Mouse (Mus musculus) intestine, embryonic 15.5 days (tissue): ENCODE data around the gene C1qtnf6. TPM values are rescaled to one million over a fixed set of nuclear protein-coding genes. Genes with fewer than 3 reads are reported as not detected.

Experiments
- ATAC-seq: fragments of 200-750 bp; cut with Nextera tagmentation; 2 replicates; pipeline ENCODE4 v1.8.0; 2017; ENCODE audit warnings: moderate TSS enrichment, moderate library complexity
- H3K27ac ChIP-seq: fragments of 300-500 bp; sonication (generic); 2 replicates; pipeline ENCODE4 v1.5.1; 2015; ENCODE audit warnings: mild to moderate bottlenecking, inconsistent platforms
- H3K27me3 ChIP-seq: fragments of 300-500 bp; sonication (generic); replicated peaks from 2 replicates; pipeline ENCODE4 v1.6.1; 2015; ENCODE audit warnings: inconsistent platforms
- H3K36me3 ChIP-seq: fragments of 300-500 bp; sonication (generic); 2 replicates; pipeline ENCODE4 v1.6.1; 2015; ENCODE audit warnings: inconsistent platforms
- H3K4me1 ChIP-seq: fragments of 300-500 bp; sonication (generic); replicated peaks from 2 replicates; pipeline ENCODE4 v1.6.1; 2015; ENCODE audit warnings: inconsistent platforms
- H3K4me2 ChIP-seq: fragments of 300-500 bp; sonication (generic); replicated peaks from 2 replicates; pipeline ENCODE4 v1.6.1; 2015; ENCODE audit warnings: mild to moderate bottlenecking, inconsistent platforms
- H3K4me3 ChIP-seq: fragments of 300-500 bp; sonication (generic); replicated peaks from 2 replicates; pipeline ENCODE4 v1.5.1; 2015; ENCODE audit warnings: inconsistent platforms
- H3K9ac ChIP-seq: fragments of 300-500 bp; sonication (generic); 2 replicates; pipeline ENCODE4 v1.6.1; 2015; ENCODE audit warnings: inconsistent platforms
- H3K9me3 ChIP-seq: fragments of 300-500 bp; sonication (generic); 2 replicates; pipeline ENCODE4 v1.6.1; 2016; ENCODE audit warnings: inconsistent platforms
- WGBS: fragments of 180-500 bp; shearing (Covaris S2); methylation state at CpG from one replicate; pipeline ENCODE4 v1.1.7; 2015; 5-methylcytosine and 5-hydroxymethylcytosine counted together
- polyA plus RNA-seq: library from polyadenylated mRNA; unstranded; fragments of >200 nt; fragmentation: Nextera tagmentation; extraction: Ambion mirVana; gene quantifications from 2 replicates; pipeline ENCODE4 v1.2.1, GENCODE M21; 2015

C1qtnf6 gene
- polyA plus RNA-seq, 1 experiment from 2014 or later = 22.3 TPM

DNA sequence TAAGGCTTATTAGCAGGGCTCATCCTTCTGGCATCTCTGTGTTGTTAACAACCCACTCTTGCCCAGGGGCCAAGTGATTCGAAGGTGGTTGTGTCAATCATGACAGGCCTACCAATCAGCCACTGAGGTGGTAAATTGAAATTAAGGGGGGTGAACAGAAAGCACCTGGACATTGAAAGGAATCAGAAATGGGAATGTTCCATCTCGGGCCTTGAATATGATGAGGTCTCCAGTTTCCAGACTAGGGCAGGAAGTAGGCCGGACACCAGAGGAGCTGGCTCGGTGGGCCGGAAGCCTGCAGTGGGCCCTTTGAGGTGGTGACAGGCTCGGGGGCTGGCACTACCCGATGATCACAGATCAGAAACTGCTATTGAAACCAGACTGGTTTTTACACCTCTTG, 3.2 kb downstream of the C1qtnf6 start:
- 74% methylated on average over 7 of the region's 7 CpGs for WGBS
- Histone ChIP-seq H3K9ac (0 out of 2 replicates have a peak overlapping the region, but pooled peaks have one; percentile 17), H3K4me3 (no peak overlapping the region), H3K27me3 (no peaks in the 10 kb centered on the region), H3K9me3 (no peaks in the 10 kb centered on the region), H3K4me1 (peaks cover 30% of the 10 kb centered on the region), H3K27ac (no peak overlapping the region), H3K36me3 (no peaks in the 10 kb centered on the region), H3K4me2 (no peak overlapping the region)
- no peak for ATAC-seq

DNA sequence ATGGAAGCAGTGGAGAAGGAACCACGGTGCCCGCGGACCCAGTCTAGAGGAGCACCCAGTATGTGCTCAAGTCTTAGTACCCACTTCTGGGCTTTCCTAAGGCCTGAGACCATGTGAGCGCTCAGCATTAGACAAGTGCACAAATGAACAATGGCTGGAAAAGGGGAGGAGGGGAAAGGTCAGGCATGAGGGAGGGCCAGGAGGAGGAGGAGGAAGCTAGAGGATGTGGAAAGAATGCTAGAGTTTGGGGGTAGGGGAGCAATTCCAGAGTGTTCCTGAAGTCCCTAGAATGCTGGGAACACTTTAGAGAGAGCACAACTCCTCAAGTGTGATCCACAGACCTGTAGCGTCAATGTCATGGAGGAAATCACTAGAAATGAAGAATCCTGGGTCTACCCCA, 7.1 kb downstream of the C1qtnf6 start:
- H3K4me1 ChIP-seq = 0 out of 2 replicates have a peak, but pooled peaks cover 4% of the 10 kb centered on the region
- H3K27me3 ChIP-seq = no peaks in the 10 kb centered on the region
- no peaks in the 10 kb centered on the region for H3K9me3 ChIP-seq
- H3K4me3 ChIP-seq = no peak overlapping the region
- ATAC-seq = no peak
- H3K27ac ChIP-seq = no peak overlapping the region
- WGBS = 91% methylated on average over 5 of the region's 5 CpGs
- H3K36me3 ChIP-seq = no peaks in the 10 kb centered on the region
- no peak overlapping the region for H3K9ac ChIP-seq
- H3K4me2 ChIP-seq = no peak overlapping the region

DNA sequence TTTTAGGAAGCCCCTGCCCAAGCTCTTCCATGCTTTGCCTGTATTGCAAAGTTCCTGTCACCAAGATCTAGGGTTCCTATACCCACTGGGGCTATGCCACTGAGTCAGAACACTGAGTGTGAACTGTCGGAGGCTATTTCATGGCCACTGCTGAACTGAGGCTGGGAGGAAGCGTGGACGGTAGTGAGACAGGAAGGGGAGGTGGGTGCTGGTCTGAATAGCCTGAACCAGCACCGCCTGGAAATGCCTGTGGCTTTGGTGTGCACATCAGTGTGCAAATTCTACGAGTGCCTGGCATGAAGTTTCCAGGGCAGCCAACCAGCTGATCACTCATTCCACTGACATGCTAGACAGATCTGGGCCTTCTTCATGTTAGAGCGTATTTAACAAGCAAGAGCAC, 9.3 kb downstream of the C1qtnf6 start:
- no peak overlapping the region for H3K4me2 ChIP-seq
- no peak overlapping the region for H3K27ac ChIP-seq
- no peak overlapping the region for H3K4me3 ChIP-seq
- no peak for ATAC-seq
- H3K9ac ChIP-seq = no peak overlapping the region
- no peaks in the 10 kb centered on the region for H3K9me3 ChIP-seq
- H3K27me3 ChIP-seq = no peaks in the 10 kb centered on the region
- no peaks in the 10 kb centered on the region for H3K4me1 ChIP-seq
- WGBS = 74% methylated on average over 6 of the region's 6 CpGs
- no peaks in the 10 kb centered on the region for H3K36me3 ChIP-seq

DNA sequence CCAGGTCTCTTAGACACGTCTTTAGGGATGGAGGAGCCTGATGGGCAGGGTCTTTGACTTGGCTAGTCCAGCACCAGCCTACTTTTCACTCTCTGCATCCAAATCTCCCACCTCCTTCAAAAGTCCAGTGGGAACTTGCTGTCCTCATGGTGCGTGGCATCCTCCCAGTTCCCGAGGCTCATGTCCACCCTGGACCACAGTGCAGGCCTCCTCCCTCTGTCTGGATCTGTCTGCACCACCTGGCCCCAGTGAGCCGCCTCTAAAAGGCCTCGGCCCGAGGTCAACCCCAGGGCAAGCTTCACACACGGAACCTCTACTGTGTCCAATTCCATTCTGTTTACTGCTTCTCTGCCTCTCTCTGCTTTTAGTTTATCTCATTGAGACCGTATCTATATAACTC, 9.9 kb downstream of the C1qtnf6 start:
- Histone ChIP-seq H3K4me2 (no peak overlapping the region), H3K4me1 (no peaks in the 10 kb centered on the region), H3K4me3 (no peak overlapping the region), H3K9ac (no peak overlapping the region), H3K9me3 (no peaks in the 10 kb centered on the region), H3K27ac (no peak overlapping the region), H3K36me3 (no peaks in the 10 kb centered on the region), H3K27me3 (no peaks in the 10 kb centered on the region)
- ATAC-seq = no peak
- 56% methylated on average over 8 of the region's 8 CpGs for WGBS

DNA sequence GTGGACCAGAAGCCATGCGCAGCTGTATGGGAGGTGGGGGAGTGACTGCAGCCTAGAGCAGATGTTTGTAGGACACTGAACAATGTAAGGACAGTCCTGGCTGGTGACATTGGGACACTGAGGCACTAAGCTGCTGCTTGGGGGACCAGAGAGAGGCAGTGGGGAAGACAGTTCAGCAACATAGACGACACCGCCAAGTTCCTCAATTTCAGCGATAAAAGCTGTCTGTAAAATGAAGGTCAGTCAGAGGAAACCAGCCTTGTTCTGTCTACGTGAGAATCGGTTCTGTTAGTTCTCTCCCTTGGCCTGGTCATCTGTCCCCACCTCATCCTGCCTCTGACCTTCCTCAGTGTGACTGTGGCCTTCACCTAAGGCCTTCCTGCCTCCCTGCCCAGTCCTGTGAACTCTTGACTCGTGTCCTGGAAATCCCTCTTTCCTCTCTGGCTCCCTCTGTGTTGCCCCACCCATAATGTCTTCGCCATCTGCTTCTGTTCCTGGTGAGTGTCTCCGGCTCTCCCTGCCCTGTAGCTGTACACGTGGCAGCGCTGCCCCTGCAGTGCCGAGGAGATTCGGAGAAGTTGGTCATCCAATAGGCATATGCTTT, 11.0 kb downstream of the C1qtnf6 start:
- H3K4me2 ChIP-seq = no peak overlapping the region
- no peaks in the 10 kb centered on the region for H3K36me3 ChIP-seq
- no peak overlapping the region for H3K9ac ChIP-seq
- H3K27ac ChIP-seq = no peak overlapping the region
- no peak overlapping the region for H3K4me3 ChIP-seq
- no peaks in the 10 kb centered on the region for H3K4me1 ChIP-seq
- H3K9me3 ChIP-seq = no peaks in the 10 kb centered on the region
- H3K27me3 ChIP-seq = no peaks in the 10 kb centered on the region
- ATAC-seq = no peak
- 62% methylated on average over 13 of the region's 13 CpGs for WGBS

DNA sequence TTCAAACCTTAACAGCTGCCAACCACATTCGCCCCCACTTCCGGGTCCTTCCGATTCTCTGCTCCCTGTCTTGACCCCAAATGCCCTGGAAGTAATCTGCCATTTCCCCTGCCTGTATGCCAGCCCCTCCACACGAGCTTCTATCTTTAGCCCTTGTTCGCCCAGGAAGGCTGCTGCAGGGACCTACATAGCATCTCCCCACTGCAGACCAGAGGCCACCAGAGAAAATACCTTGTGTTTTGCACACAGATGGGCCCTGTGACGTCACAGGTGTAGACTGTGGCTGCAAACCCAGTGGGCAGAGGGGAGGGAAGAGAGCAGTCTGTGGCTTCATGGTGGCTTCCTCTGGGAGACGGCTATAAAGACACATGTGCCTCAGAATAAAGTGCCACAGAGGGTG, 13.0 kb downstream of the C1qtnf6 start:
- no peak overlapping the region for H3K4me2 ChIP-seq
- no peak overlapping the region for H3K4me3 ChIP-seq
- 0 out of 2 replicates have a peak, but pooled peaks cover 5% of the 10 kb centered on the region for H3K4me1 ChIP-seq
- no peak overlapping the region for H3K9ac ChIP-seq
- WGBS = 70% methylated on average over 7 of the region's 7 CpGs
- H3K27me3 ChIP-seq = no peaks in the 10 kb centered on the region
- no peaks in the 10 kb centered on the region for H3K9me3 ChIP-seq
- H3K27ac ChIP-seq = no peak overlapping the region
- no peak for ATAC-seq
- no peaks in the 10 kb centered on the region for H3K36me3 ChIP-seq

DNA sequence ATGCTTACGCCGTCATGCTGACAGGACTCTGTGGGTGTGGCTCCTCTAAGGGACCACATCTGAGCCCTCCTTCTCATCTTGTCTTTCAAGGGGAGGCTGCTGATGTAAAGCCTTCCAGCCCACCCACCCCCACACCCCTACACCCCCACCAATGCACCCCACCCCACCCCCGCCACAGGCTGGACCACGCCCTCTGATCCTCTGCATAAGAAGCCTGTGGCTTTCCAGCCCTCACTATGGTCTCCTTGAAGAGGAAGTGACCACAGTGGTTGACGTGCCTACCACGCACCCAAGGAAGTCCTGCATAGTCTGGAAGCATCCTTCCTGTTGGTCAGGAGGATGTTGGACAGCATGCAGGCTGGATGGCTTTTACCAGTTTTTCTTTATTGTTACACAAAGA, 15.5 kb downstream of the C1qtnf6 start:
- H3K4me1 ChIP-seq = 0 out of 2 replicates have a peak, but pooled peaks cover 5% of the 10 kb centered on the region
- H3K4me2 ChIP-seq = no peak overlapping the region
- ATAC-seq = no peak
- no peaks in the 10 kb centered on the region for H3K27me3 ChIP-seq
- H3K36me3 ChIP-seq = no peaks in the 10 kb centered on the region
- H3K9me3 ChIP-seq = no peaks in the 10 kb centered on the region
- no peak overlapping the region for H3K9ac ChIP-seq
- H3K27ac ChIP-seq = no peak overlapping the region
- WGBS = 74% methylated on average over 6 of the region's 6 CpGs
- H3K4me3 ChIP-seq = no peak overlapping the region

DNA sequence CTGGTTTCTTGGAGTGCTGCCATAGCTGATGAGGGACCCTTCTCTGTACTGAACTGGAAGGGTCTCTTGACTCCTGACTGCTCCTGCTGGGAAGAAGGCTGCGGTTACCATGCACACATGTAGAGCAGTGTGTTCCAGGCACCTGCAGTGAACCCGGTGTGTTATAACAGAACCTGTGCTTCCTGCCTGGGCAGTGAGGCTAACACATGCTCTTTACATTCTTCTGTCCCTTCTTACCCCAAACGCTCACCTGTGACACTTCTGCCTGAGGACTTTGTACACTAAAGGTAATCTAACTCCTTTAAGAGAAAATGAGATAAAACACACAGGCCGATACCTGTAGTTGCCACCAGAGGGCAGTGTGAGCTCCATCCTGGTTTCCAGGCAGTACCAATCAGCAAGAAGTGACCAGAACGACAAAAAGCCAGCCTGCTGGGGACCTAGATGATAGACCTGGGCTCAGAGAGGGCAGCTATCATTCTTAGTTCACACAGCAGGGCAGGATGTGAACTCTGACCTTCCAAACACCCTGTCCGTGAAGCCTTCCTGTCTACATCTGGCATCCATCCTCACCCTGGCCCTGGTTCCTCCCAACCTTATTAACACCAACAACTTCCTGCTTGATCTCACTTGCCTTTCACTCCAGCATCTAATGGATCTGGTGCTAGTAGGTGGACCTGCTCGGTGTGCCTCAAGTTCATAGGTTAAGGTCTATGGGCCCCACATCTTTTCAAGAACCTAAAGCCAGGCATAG, 16.6 kb downstream of the C1qtnf6 start:
- H3K9ac ChIP-seq = no peak overlapping the region
- peaks cover 8% of the 10 kb centered on the region; the same call in 1 of the 2 replicates for H3K4me1 ChIP-seq
- ATAC-seq = peak; percentile 62
- no peak overlapping the region for H3K4me3 ChIP-seq
- no peak overlapping the region for H3K4me2 ChIP-seq
- H3K27me3 ChIP-seq = no peaks in the 10 kb centered on the region
- 32% methylated on average over 7 of the region's 7 CpGs for WGBS
- no peaks in the 10 kb centered on the region for H3K9me3 ChIP-seq
- no peak overlapping the region for H3K27ac ChIP-seq
- no peaks in the 10 kb centered on the region for H3K36me3 ChIP-seq

DNA sequence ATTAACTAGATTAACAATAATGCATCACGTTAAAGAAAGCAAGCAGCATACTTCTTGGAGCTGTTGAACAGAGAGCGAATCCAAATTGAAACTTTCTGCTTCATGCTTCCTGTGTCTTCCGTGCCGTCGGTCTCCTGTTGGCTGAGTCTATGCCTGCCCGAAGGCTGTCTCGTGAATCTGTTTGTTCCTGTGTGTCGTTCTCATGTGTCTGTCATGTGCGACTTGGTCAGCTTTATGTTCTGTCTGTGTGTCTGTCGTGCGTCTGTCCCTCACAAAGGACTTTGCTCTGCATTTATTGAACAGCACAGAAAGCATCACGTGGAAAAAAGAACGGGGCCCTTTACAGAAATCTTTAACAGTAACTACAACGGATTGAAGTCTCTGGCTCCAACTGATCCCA, 18.2 kb downstream of the C1qtnf6 start:
- H3K27ac ChIP-seq = no peak overlapping the region
- no peak overlapping the region for H3K4me2 ChIP-seq
- no peaks in the 10 kb centered on the region for H3K27me3 ChIP-seq
- no peak overlapping the region for H3K9ac ChIP-seq
- peaks cover 8% of the 10 kb centered on the region; the same call in 1 of the 2 replicates for H3K4me1 ChIP-seq
- no peak overlapping the region for H3K4me3 ChIP-seq
- no peaks in the 10 kb centered on the region for H3K9me3 ChIP-seq
- H3K36me3 ChIP-seq = no peaks in the 10 kb centered on the region
- ATAC-seq = no peak
- WGBS = 71% methylated on average over 14 of the region's 14 CpGs

DNA sequence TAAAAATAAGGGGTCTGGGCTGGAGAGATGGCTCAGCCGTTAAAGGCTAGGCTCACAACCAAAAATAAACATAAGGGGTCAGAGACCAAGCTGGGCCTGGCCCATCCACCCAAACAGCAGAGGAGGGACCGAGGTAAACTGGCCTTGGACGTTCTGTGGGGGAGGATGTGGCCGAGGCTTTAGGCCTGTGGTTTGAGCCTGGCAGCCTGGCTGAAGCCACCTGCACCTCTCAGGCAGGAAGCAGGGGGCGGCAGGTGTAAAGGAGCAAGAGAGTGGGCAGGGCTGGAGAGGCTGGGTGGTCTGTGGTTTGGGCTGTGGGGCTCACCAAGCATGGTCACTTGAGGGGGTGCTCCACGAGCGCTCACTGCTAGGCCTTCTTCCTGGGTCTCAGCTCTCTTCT, 19.3 kb downstream of the C1qtnf6 start:
- WGBS = 61% methylated on average over 7 of the region's 7 CpGs
- ATAC-seq = no peak
- H3K4me2 ChIP-seq = no peak overlapping the region
- H3K4me3 ChIP-seq = no peak overlapping the region
- no peaks in the 10 kb centered on the region for H3K27me3 ChIP-seq
- peaks cover 8% of the 10 kb centered on the region; the same call in 1 of the 2 replicates for H3K4me1 ChIP-seq
- no peak overlapping the region for H3K27ac ChIP-seq
- no peaks in the 10 kb centered on the region for H3K36me3 ChIP-seq
- no peak overlapping the region for H3K9ac ChIP-seq
- no peaks in the 10 kb centered on the region for H3K9me3 ChIP-seq

DNA sequence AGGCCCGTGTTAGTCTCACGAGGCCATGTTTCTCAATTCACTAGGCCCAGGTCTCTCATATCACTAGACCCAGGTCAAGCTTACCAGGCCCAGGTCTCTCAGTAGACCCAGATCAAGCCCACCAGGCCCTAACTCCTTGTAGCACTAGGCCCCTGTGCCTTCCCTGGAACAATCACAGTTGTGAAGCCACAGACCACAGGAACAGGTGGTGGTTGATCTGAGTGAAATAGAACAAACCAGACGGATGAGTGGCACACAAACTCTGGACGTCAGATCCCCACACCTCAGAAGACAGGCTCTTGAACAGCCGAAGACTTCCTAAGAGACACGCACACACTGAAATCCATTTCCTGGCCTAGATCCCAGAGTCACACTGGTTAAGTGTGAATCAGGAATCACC, 20.5 kb downstream of the C1qtnf6 start:
- 86% methylated on average over 6 of the region's 6 CpGs for WGBS
- Histone ChIP-seq H3K9ac (no peak overlapping the region), H3K36me3 (no peaks in the 10 kb centered on the region), H3K4me3 (no peak overlapping the region), H3K4me2 (no peak overlapping the region), H3K4me1 (peaks cover 8% of the 10 kb centered on the region; the same call in 1 of the 2 replicates), H3K27ac (no peak overlapping the region), H3K9me3 (no peaks in the 10 kb centered on the region), H3K27me3 (no peaks in the 10 kb centered on the region)
- ATAC-seq = no peak

DNA sequence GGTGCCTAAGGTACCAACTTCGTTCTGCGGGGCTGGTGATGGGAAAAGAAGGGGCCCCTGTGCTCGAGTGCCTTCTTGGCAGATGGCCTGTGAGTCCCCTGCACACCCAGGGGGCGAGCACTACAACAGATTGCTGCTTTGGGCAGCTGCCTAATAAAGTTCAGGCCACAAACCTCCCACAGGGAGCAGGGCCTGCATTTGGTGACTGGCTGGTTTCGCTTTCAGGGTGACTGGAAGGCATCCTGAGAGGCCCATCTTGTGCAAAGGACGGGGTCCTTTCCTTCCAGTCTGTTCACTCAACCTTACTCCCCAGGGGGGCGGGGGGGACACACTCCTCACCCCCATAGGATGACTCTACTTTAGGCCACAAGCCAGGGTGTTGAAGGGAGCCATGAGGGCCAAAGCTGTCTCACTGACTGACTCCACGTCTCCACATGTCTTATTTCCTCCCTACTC, 21.1 kb downstream of the C1qtnf6 start:
- 73% methylated on average over 8 of the region's 8 CpGs for WGBS

More for the DNA sequence above, 21.1 kb downstream of the C1qtnf6 start:
- H3K4me3 ChIP-seq = no peak overlapping the region
- peaks cover 8% of the 10 kb centered on the region; the same call in 1 of the 2 replicates for H3K4me1 ChIP-seq
- no peak overlapping the region for H3K27ac ChIP-seq
- no peak for ATAC-seq
- H3K36me3 ChIP-seq = no peaks in the 10 kb centered on the region
- no peaks in the 10 kb centered on the region for H3K27me3 ChIP-seq
- no peak overlapping the region for H3K4me2 ChIP-seq
- no peaks in the 10 kb centered on the region for H3K9me3 ChIP-seq
- H3K9ac ChIP-seq = no peak overlapping the region
